Mouse (Mus musculus): ENCODE results near the gene Isca2.

The Isca2 gene

DNA sequence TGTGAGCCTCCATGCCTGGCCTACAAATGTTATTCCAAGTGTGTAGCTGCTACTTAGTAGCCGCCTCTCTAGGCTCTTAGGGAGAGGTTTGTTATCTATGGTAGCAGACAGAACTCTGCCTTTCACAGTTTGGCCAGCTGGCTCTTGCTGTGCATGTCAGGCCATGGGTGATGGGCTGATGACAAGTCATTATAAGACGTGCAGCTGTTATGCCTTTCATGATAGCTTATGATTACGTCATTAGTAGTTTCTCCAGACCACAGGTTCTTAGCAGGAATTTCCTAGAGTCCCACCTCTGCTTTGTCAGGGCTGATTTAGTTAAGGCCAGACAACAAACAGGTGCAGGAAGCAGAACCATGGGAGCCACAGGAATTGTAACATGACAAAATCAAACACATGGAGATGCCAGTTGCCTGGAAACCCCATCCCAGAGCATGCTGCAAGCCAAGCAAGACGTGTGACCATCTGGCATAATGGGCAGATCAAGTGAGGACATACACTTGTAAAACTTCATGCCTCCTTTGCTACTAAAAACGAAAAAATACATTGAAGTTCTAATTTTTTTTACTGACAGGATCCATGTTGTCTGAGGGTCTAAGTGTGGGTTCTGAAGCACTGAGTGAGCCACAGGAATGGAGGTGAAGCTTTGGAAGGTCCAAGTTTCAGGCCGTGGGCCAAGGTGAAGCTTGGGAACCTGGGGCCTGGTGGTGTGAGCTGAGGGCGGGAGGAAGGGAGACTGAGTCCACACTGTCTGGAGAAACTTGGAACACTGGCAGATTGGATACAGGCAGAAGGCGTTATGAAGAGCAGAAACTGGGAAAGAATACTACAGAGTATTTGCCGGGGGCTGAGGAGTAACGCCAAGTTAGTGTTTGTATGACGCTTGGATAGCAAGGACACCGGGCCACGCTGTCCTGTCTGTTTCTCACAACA lies 46.5 kb downstream of the Isca2 start:
- DNase-seq = no peak

GRCm38 (mm10) chr12:84823601-84824000 lies 50.5 kb downstream of the Isca2 start:
- no peak for DNase-seq

DNA sequence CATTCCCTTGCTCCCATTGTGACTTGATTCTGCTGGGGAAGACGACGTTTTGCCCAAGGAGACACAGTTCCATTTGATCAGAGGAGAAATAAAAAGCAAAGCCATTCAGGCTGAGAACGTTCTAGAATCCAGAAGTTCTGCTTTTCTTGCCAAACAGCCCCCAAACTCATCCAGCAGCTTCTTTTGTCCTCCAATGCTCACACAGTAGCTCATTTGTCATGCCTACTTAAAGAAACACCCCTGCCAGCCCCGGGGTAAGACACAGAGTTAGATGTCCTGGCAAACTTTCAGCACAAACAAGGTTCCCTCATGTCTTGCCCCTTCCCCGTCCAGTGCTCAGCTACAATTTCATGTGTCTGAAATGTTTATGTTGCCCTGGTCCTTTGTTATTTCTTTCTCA lies 51.2 kb downstream of the Isca2 start:
- no peak for DNase-seq

Data from retina, postnatal 1 day (tissue).